Mouse (Mus musculus) left cerebral cortex, postnatal 4 days (tissue): Measurements from ENCODE around the gene Zfp108. TPM values are rescaled to one million over a fixed set of nuclear protein-coding genes. Genes with fewer than 3 reads are reported as not detected.
A peak's percentile ranks its signal among the peaks of the same experiment; 100 is the strongest.
"Not testable (repeated sequence)": the region's sequence is repeated elsewhere in the genome, so short reads cannot be mapped to it uniquely, and the experiment has no call there.

Source experiments
- DNase-seq: peaks from one replicate; pipeline ENCODE4 v3.0.0-alpha.2; 2022
- intact Hi-C: fragments of 180-260 bp; cut with DNase I; formaldehyde crosslinking; loops from one replicate; pipeline ENCODE4 v1.15.1; 2025
- total RNA-seq, 2 experiments: library from RNA; stranded (reverse); gene quantifications; 2 replicates each; pipeline ENCODE4 v1.2.3; 2021

The Zfp108 gene
- 1 to 10 TPM; 6.4 to 7.3 TPM for total RNA-seq

DNA sequence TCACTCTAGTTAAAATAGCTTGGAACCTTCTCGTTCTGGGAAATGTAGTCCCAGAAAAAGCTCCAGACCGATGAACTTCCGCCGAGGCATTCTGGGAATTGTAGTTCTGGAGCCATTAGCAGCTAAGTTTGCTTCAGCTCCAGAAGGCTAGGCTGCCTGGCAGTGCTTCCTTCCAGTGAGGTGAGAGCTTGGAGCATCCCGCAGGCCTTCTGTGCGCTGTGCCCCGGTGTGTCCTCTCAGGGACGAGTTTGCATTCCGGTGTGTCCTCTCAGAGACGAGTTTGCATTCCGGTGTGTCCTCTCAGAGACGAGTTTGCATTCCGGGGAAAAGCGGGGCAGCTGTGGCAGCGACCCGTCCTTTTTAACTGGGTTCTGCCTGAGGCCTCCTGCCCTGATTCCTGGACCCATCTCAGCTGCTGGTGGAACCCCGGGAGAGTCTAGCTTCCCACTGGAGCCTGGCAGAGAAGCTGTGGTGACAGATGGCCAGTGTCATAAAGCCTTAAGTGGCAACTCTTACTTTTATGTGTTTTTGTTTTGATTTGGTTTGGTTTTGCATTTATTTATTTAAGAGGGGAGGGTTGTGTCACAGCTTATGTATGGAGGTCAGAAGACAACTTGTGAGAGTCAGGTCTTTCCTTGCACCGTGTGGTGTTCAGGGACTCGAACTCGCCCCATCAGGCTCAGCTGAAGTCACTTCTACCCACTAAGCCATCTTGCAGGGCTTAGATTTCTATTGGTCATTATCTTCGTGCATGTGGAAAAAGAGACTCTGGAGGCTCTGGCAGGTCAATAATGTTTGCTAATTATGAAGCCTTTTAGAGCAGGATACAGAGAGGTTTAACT lies at the start of gene Zfp108:
Zfp108 (plus strand) TSS at position 162 of the 842 bp plus-strand sequence.
- intact Hi-C loops: no loop called here
- peak; percentile 78 for DNase-seq

GRCm38 (mm10) chr7:24207488-24208261 lies 46.9 kb upstream of the Zfp108 start:
- DNase-seq: peak; percentile 67
- intact Hi-C loops: no loop called here

DNA sequence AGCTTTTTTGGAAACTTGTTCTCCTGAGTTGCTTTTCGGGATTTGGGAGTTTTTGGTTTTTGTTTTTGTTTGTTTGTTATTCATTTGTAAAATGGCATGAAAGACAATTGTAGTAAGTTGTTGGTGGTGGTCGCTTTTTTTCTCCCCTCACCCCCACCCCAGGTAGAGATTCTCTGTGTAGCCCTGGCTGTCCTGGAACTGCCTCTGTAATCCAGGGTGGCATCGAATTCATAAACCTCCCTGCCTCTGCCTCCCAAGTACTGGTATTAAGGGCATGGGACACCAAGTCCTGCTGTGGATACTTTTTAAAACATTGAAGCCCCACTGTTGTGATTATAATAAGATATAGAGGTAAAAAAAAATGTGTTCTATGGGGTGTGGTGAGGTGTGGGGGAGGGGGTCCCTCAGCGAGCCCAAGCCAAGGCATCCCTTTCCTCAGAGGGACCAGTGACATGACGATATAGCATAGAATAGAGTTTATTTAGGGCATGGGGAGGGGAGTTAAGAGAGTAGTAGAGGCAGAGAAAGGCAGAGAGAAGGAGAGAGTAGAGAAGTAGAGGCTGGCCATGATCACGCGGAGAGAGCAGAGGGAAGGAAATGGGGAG lies 46.2 kb upstream of the Zfp108 start:
- intact Hi-C loops: no loop called here

DNA sequence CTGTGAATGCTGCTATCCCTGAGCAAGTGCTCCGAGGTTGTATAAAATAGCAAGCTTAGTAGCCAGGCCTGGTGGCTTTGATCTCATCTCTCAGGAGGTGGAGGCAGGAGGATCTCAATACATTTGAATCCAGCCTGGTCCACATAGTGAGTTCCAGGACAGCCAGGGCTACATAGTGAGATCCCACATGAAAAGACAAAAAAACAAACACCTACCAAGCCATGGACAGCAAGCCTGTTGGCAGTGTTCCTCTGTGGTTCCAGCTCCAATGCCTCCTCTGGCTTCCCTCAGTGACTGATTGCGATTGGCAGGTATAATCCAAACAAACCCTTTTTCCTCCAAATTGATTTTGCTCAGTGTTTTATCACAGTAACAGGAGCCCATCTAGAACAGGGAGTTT lies 44.3 kb upstream of the Zfp108 start:
- DNase-seq: no peak
- intact Hi-C loops: no loop called here

More for the DNA sequence above, 46.2 kb upstream of the Zfp108 start:
- no peak for DNase-seq

DNA sequence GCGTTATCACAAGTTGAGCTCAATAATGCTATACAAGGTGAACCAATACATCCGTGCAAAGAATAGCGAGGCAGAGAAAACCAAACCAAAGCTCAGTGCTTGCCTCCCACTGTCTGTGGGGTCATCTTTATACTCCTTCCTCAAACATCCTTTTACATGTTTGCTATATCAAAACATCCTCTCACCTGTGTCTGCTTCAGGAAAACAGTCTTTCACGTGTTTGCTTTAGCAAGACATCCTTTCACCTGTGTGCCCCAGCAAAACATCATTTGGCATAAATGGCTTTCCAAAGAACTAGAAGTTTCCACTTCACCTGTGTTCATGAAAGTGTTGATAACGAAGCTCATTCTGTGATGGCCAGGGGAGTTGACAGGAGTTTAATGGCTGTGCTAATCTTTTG lies 43.3 kb upstream of the Zfp108 start, which contains the start of gene Zfp111:
Zfp111 (minus strand) TSS at position 101 of the 400 bp plus-strand sequence.
- intact Hi-C loops: no loop called here
- DNase-seq: no peak

- intact Hi-C loops: no loop called here
- peak; percentile 50 for DNase-seq
These were observed 17.4 kb upstream of the Zfp108 start, which contains the start of gene Zfp109 for GRCm38 (mm10) chr7:24237040-24237791. TSS of gene Zfp109 (minus strand) at chr7:24237560.

GRCm38 (mm10) chr7:24253779-24254615 lies 597 bp upstream of the Zfp108 start:
- intact Hi-C loops: no loop called here
- DNase-seq: no peak

DNA sequence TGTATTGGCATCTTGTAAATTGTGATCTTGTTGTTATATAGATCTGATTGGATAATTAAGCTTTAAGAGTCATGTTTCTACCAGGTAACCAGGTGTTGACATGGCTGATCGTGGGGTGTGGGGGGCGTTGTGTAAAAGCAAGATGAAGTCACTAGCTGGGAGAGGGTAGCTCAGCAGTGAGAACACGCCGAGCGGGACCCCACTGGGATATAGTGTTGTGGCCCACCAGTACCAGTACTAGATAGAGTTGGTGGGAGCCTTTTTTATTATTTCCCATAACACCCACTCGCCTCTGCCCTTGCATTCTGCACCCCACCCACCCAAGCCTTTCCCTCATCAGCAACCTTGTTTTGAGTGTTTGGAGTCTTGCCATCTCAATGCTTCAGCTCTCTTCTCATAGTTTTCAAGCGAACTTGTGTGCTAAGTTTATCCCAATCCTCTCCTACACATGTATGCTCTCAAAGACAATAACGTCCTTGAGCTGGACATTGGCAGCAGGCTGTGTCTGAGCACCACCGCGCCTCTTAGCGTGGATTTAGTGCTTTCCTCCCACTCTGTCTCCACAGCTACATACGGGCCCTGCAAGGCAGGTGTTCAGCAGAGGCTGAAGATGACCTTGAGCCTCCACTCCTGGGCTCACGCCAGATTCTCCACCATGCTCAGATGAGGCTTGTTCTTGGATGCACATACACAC lies 4.9 kb downstream of the Zfp108 start:
- intact Hi-C loops: no loop called here

DNA sequence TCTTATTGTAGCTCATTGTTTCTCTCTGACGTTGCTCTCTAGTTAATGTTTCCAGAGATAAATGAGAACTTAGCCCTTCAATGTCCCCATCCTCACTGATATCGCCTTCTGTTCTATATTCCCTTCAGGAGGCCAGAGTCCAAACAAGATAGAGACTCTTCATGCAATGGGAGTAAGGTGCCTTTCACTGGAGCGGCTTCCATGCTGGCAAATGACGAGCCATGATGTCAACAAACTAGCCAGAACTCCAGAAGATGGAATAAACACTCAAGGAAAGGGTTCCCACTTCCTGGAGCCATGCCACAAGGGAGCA lies 5.4 kb downstream of the Zfp108 start:
- intact Hi-C loops: no loop called here
- DNase-seq: no peak

More for the DNA sequence above, 4.9 kb downstream of the Zfp108 start:
- no peak for DNase-seq

DNA sequence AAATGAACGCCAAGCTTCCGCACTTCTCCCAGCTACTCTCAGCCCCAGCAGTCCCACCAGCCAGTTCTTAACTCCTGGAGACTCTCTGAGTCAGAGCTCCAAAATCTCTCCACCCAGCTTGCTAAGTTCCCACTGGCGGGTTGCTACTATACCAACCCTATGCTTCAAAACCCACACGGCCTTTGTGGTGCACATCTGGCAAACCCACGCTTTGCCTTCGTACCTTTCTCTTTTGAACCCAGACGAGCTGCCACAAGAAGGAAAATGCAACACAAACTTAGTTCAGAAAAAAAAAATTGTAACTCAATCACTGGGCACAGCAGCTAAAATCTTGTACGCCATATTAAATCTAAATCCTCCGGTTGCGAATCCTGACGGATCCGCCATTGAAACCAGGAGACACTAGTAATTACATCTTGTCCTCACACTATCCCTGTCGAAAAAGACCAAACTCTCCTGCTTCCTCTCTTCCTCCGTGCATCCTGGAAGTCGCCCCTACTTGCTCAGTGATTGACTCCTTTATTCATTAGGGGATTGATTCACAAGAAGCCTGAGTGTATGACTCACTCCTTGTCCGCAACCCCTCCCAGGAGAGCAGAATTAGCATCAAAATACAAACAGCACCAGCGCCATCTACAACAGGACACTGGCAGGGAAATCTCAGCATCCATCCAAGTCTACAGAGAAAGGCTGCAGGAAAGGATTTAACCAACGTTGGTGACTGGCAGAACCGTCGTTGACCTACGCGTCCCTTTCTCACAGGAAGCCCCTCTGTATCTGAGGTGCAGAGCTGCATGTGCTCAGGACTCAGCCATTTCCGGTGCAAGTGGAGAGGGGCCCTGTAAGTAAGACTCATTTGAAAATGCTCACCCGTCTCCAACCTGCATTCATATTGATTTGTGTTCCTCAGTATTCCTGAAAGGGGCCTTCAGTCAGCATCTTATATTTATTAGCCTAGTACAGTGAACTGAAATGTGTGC lies 13.9 kb downstream of the Zfp108 start:
- DNase-seq: no peak

GRCm38 (mm10) chr7:24269256-24269655 lies 14.7 kb downstream of the Zfp108 start:
- intact Hi-C loops: no loop called here
- no peak for DNase-seq

More for the DNA sequence above, 13.9 kb downstream of the Zfp108 start:
- intact Hi-C loops: no loop called here

DNA sequence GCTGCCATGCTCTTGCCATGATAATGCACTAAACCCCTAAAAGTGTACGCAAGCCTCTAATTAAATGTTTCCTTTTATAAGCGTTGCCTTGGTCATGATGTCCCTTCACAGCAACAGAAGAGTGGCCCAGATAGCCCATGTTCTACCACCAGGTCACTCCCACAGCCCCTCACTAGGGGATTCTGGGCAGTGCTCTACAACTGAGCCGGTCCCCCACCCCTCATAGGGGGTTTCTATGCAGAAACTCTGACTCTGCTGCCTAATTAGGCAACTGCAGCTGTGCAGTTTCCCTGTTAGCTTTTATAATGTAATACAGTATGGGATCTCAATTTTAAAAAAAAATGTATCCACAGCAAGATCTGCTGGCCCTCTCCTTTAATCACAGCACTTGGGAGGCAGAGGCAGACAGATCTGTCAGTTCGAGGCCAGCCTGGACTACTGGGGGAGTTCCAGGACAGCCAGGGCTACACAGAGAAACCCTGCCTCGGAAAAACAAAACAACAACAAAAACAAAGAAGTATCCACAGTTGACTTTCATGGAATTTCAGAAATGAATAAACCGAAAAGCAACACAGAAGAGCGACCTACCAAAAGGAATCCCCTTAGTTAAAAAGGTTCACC lies 15.2 kb downstream of the Zfp108 start:
- DNase-seq: no peak
- intact Hi-C loops: no loop called here

DNA sequence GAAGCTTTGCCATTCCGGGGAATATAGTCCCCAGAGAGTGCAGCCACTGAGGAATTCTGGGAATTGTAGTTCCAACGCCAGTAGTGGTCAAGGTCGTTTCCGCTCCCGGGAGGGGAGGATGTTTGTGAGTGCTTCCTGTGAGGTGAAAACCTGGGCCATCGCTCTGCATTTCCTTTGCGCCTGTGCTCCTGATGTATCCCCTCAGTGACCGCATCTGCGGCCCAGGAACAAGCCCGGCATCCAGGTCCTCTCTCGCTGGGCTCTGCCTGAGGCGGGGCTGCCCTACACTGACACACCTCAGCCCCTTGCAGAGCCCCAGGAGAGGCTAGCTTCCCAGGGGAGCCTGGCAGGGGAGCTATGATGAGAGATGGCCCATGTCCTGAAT lies 15.7 kb downstream of the Zfp108 start, which contains the start of gene Zfp93:
Zfp93 (plus strand) TSS at position 133 of the 385 bp plus-strand sequence.
- DNase-seq: peak; percentile 80
- intact Hi-C loops: no loop called here

- DNase-seq: no peak
- intact Hi-C loops: no loop called here
These were observed 16.6 kb downstream of the Zfp108 start for GRCm38 (mm10) chr7:24271191-24271590.

DNA sequence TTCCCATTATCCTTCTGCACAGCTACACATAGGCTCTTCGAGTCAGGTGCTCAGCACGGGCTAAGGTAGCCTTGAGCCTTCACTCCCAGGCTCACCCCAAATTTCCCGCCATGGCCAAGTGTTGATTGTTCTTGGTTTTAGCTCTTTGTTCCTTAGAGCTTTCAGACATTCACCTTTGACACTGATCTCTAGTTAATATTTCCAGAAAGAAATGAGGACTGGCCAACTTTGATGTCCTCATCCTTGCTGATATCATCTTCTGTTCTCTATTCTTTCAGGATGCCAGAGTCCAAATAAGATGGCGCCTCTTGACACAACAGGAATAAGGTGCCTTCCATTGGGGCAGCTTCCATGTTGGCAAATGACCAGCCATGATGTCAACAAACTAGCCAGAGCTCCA lies 19.9 kb downstream of the Zfp108 start:
- no peak for DNase-seq
- intact Hi-C loops: no loop called here

GRCm38 (mm10) chr7:24278771-24279170 lies 24.2 kb downstream of the Zfp108 start:
- DNase-seq, intact Hi-C loops: not testable (repeated sequence)
